Mouse (Mus musculus): ENCODE measurements around the gene Uchl5. TPM values are rescaled to one million over a fixed set of nuclear protein-coding genes. Genes with fewer than 3 reads are reported as not detected.
A peak's percentile ranks its signal among the peaks of the same experiment; 100 is the strongest.

Gene Uchl5
- total and polyA plus RNA-seq, 3 experiments, result 3.4 to 19.3 (median 18.6) TPM

DNA sequence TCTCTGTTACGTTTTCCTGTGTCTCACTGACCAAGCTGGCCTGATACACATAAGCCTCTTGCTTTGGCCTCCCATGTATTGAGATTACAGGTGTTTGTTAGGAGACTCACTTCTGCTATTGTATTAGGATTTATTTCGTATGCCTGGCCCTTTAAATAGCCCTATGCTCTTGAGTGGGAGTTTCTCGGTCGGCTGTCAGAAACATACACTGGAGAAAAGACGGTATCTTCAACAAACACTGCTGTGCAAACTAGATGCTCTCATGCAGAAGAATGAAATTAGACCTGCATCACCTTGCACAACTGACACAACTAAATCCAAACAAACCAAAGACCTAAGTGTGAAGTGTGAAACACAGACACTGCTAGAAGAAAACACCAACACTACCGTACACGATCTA lies 4.0 kb upstream of the Uchl5 start:
- intact Hi-C loops (cut with DNase I), result no loop called here
- TF ChIP-seq CTCF (IDR thresholded peaks at IDR 0.05) (no peak), EP300 (IDR thresholded peaks at IDR 0.05; ENCODE audit: insufficient read depth, low read depth, low read length) (no peak), POLR2A (IDR thresholded peaks at IDR 0.05; ENCODE audit: insufficient read depth, low read depth, low read length) (no peak)
- Histone ChIP-seq H3K4me3 (no peak overlapping the region), H3K27ac (no peak overlapping the region), H3K9ac (ENCODE audit: low read depth, low read length) (no peak overlapping the region), H3K36me3 (ENCODE audit: control insufficient read depth, insufficient read depth, low read length) (no peaks in the 10 kb centered on the region), H3K4me1 (ENCODE audit: control insufficient read depth, insufficient read depth, low read length) (0 out of 2 replicates have a peak, but pooled peaks cover 1% of the 10 kb centered on the region), H3K79me2 (replicated peaks; ENCODE audit: control insufficient read depth, insufficient read depth, low read length) (no peaks in the 10 kb centered on the region; the same call in 1 of the 2 replicates), H3K27me3 (ENCODE audit: control insufficient read depth, insufficient read depth, low read length) (no peaks in the 10 kb centered on the region)
- no peak for DNase-seq
- 54% methylated on average over 7 of the region's 7 CpGs for WGBS

DNA sequence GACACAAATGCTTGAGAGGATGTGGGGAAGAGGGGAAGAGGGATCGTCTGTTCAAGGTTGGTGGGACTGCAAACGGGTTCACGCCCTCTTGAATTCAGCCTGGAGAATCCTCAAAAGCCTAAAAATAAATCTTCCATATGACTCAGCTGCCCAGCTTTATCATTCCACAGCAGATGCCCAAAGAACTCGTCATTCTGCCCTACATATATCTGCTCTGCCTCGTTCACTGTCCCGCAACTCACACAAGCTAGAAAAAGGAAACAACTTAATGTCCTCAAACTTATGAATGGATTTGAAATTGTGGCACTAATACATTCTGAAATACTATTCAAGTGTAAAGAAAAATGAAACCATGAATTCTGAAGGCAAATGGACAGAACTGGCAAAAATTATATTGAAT lies 3.2 kb upstream of the Uchl5 start:
- Histone ChIP-seq H3K4me3 (no peak overlapping the region), H3K27me3 (ENCODE audit: control insufficient read depth, insufficient read depth, low read length) (no peaks in the 10 kb centered on the region), H3K27ac (no peak overlapping the region), H3K79me2 (replicated peaks; ENCODE audit: control insufficient read depth, insufficient read depth, low read length) (no peaks in the 10 kb centered on the region; the same call in 1 of the 2 replicates), H3K9ac (ENCODE audit: low read depth, low read length) (no peak overlapping the region), H3K4me1 (ENCODE audit: control insufficient read depth, insufficient read depth, low read length) (0 out of 2 replicates have a peak, but pooled peaks cover 1% of the 10 kb centered on the region), H3K36me3 (ENCODE audit: control insufficient read depth, insufficient read depth, low read length) (peaks cover 2% of the 10 kb centered on the region; the same call in 1 of the 2 replicates)
- TF ChIP-seq EP300 (IDR thresholded peaks at IDR 0.05; ENCODE audit: insufficient read depth, low read depth, low read length) (no peak), CTCF (IDR thresholded peaks at IDR 0.05) (no peak), POLR2A (IDR thresholded peaks at IDR 0.05; ENCODE audit: insufficient read depth, low read depth, low read length) (no peak)
- intact Hi-C loops (cut with DNase I), result no loop called here
- no peak for DNase-seq
- 55% methylated on average over 6 of the region's 6 CpGs for WGBS

DNA sequence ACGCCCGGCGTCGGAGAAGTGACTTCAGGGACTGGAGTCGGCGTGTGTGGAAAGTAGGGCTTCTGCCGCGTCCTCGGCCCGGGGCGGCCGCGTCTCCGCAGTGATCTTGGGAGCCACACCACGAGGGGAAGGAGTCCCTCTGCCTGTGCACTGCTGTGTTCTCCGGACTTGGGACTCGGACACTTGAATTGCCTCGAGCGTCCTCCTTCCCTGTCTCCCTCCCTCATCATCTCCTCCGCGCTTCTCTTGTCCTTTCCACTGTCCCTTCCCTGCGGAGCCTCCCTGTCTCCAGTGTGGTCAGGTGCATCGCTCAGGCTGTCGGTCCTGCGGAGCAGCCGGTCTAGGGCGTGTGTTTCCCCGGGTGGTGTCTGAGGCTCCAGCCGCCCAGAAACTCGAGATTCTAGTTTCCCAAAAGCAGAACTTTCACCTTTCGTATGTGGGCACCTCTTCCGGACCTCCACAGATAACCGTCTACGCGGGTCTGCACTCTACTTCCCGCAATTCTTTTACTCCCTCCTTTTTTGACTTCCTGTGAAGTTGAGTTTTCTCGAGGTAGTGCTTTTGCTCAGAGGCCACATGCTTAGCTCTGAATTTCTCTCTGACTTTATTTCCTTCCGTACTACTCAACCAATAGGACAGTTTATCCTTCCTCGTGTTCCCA lies 616 bp downstream of the Uchl5 start:
- H3K4me1 ChIP-seq (ENCODE audit: control insufficient read depth, insufficient read depth, low read length), result 0 out of 2 replicates have a peak, but pooled peaks cover 1% of the 10 kb centered on the region
- no peaks in the 10 kb centered on the region for H3K27me3 ChIP-seq (ENCODE audit: control insufficient read depth, insufficient read depth, low read length)
- WGBS, result under 1% methylated on average over 39 of the region's 39 CpGs
- H3K36me3 ChIP-seq (ENCODE audit: control insufficient read depth, insufficient read depth, low read length), result peaks cover 2% of the 10 kb centered on the region; the same call in 1 of the 2 replicates
- intact Hi-C loops (cut with DNase I), result loop anchor here (5.0 kb wide), 1 partner anchor 75 kb away; the partner anchor contains the start of gene Cdc73
- peak overlapping the region; percentile 66 for H3K9ac ChIP-seq (ENCODE audit: low read depth, low read length)
- TF ChIP-seq CTCF (IDR thresholded peaks at IDR 0.05) (no peak), POLR2A (IDR thresholded peaks at IDR 0.05; ENCODE audit: insufficient read depth, low read depth, low read length) (no peak), EP300 (IDR thresholded peaks at IDR 0.05; ENCODE audit: insufficient read depth, low read depth, low read length) (no peak)
- no peak for DNase-seq
- no peaks in the 10 kb centered on the region; the same call in 1 of the 2 replicates for H3K79me2 ChIP-seq (replicated peaks; ENCODE audit: control insufficient read depth, insufficient read depth, low read length)
- peak overlapping the region; percentile 82 for H3K27ac ChIP-seq
- peak overlapping the region; percentile 88 for H3K4me3 ChIP-seq

DNA sequence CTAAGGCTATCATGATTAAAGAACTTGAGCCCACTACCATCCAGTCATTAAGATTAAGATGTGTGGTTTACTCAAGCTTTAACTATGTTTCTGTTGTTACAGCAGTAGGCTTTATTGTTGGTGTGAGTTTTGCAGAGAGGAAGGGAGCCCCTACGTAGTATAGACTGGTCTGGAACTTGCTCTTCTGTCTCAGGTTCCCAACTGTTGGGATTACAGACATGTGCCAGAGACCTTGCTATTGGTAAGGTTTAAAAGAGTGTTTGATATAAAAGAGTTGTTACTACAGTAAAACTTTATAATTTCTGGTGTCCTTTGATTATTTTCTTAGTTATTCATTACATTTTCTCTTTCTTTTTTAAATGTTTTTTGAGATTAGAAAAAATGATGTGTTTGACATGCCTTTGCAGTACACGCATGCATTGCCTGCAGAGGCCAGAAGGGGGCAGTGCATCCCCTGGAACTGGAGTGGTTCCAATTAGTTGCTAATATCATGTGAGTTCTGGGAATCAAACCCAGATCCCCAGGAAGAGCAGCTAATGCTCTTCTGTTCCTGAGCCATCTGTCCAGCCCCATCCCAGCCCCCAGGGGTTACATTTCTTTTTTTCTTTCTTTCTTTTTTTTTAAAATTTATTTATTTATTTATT lies 11.6 kb downstream of the Uchl5 start:
- WGBS, result 87% methylated on average over 2 of the region's 2 CpGs
- Histone ChIP-seq H3K4me1 (ENCODE audit: control insufficient read depth, insufficient read depth, low read length) (no peaks in the 10 kb centered on the region), H3K36me3 (ENCODE audit: control insufficient read depth, insufficient read depth, low read length) (no peaks in the 10 kb centered on the region), H3K27me3 (ENCODE audit: control insufficient read depth, insufficient read depth, low read length) (no peaks in the 10 kb centered on the region), H3K4me3 (no peak overlapping the region), H3K79me2 (replicated peaks; ENCODE audit: control insufficient read depth, insufficient read depth, low read length) (no peaks in the 10 kb centered on the region), H3K27ac (no peak overlapping the region), H3K9ac (ENCODE audit: low read depth, low read length) (no peak overlapping the region)
- peak; percentile 89 for TF ChIP-seq CTCF (IDR thresholded peaks at IDR 0.05)
- TF ChIP-seq EP300 (IDR thresholded peaks at IDR 0.05; ENCODE audit: insufficient read depth, low read depth, low read length), result no peak
- intact Hi-C loops (cut with DNase I), result no loop called here
- peak; percentile 15 to 55 for DNase-seq

DNA sequence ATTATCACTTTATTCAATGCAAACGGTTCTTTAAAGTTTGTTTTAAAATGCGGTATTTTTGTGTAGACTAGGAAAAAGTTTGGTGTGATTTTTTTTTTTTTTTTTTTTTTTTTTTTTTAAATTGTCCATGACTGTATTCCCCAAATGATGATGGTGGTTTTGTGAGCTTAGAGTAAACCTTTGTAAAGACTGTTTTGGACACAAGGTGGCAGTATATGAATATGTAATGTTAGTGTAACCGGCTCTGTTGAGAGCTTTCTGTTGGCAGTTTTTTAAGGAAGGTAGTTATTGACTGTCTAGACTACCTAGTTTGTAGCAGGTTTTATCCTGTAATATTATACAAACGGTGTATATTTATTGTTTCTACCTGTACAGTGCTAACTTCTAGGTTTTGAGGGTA lies 26.5 kb downstream of the Uchl5 start:
- Histone ChIP-seq H3K27ac (no peak overlapping the region), H3K4me1 (ENCODE audit: control insufficient read depth, insufficient read depth, low read length) (no peaks in the 10 kb centered on the region), H3K36me3 (ENCODE audit: control insufficient read depth, insufficient read depth, low read length) (no peaks in the 10 kb centered on the region), H3K9ac (ENCODE audit: low read depth, low read length) (no peak overlapping the region), H3K79me2 (replicated peaks; ENCODE audit: control insufficient read depth, insufficient read depth, low read length) (no peaks in the 10 kb centered on the region), H3K27me3 (ENCODE audit: control insufficient read depth, insufficient read depth, low read length) (no peaks in the 10 kb centered on the region), H3K4me3 (no peak overlapping the region)
- TF ChIP-seq CTCF (IDR thresholded peaks at IDR 0.05) (peak; percentile 77), POLR2A (IDR thresholded peaks at IDR 0.05; ENCODE audit: insufficient read depth, low read depth, low read length) (no peak)
- intact Hi-C loops (cut with DNase I), result loop anchor here (2.0 kb wide), 1 partner anchor 577 kb away; no protein-coding TSS in a partner anchor
- 24% methylated on average over 4 of the region's 4 CpGs for WGBS
- DNase-seq, result no peak

DNA sequence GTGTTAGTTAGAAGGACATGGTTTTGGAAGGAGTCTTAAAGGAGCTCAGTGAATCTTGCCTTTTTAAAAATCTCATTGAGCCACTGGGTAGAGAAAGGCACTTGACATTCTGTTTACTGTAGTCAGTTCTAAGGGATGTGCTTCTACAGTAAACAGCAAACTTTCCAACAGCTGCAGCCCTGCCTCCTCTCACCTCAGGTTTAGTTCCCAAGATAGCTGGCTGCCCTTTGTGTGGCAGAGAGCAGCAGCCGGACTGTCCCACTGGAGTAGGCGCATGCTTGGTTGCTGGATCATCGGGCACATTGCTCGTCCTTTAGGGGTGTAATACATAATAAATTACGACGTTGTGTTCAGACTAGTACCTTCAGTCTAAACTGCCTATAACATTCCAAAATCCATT lies 32.0 kb downstream of the Uchl5 start:
- no peaks in the 10 kb centered on the region for H3K79me2 ChIP-seq (replicated peaks; ENCODE audit: control insufficient read depth, insufficient read depth, low read length)
- WGBS, result 82% methylated on average over 6 of the region's 6 CpGs
- H3K36me3 ChIP-seq (ENCODE audit: control insufficient read depth, insufficient read depth, low read length), result peaks cover 3% of the 10 kb centered on the region
- peaks cover under 1% of the 10 kb centered on the region for H3K4me1 ChIP-seq (ENCODE audit: control insufficient read depth, insufficient read depth, low read length)
- TF ChIP-seq EP300 (IDR thresholded peaks at IDR 0.05; ENCODE audit: insufficient read depth, low read depth, low read length), result no peak
- peak in 1 of 2 experiments; percentile 4 for DNase-seq
- no peaks in the 10 kb centered on the region for H3K27me3 ChIP-seq (ENCODE audit: control insufficient read depth, insufficient read depth, low read length)
- H3K27ac ChIP-seq, result no peak overlapping the region
- no peak overlapping the region for H3K9ac ChIP-seq (ENCODE audit: low read depth, low read length)
- intact Hi-C loops (cut with DNase I), result no loop called here
- H3K4me3 ChIP-seq, result no peak overlapping the region
